ENCODE assay signal across 8 mouse cellular contexts in genomic region chr12:65035839-65036189, GRCm38 (mm10). TPM values are rescaled to one million over a fixed set of nuclear protein-coding genes. Genes with fewer than 3 reads are reported as not detected.
A peak's percentile ranks its signal among the peaks of the same experiment; 100 is the strongest.
DNase-seq lines count a peak whose midpoint lies in the region; ATAC-seq and TF ChIP-seq lines count a peak whose summit lies in the region.

No protein-coding gene starts in this region.

- ATAC-seq in forebrain, postnatal 0 days, result no peak; the same call in 1 of the 2 replicates
- no peak for ATAC-seq in liver, embryonic 16.5 days (ENCODE audit: low read depth)

- peaks cover 0 to 11% of the 10 kb centered on the region in 2 experiments for H3K36me3 ChIP-seq in CH12.LX (replicated peaks in 1 of 2; ENCODE audit: control insufficient read depth in 1 of 2, insufficient read depth in 1 of 2, low read length in 1 of 2)
- no peaks in the 10 kb centered on the region; the same call in 1 of the 2 replicates for H3K36me3 ChIP-seq in forebrain, postnatal 0 days (ENCODE audit: insufficient read depth)
- H3K36me3 ChIP-seq in liver, embryonic 16.5 days (ENCODE audit: control insufficient read depth, insufficient read depth), result 0 out of 2 replicates have a peak, but pooled peaks cover 3% of the 10 kb centered on the region

- intact Hi-C loops in gastrocnemius, adult 2 months (cut with DNase I), result loop anchor here (5.0 kb wide), 2 partner anchors 36 to 69 kb away; partner anchors contain the start of genes Fkbp3, Klhl28 and Togaram1

- WGBS in forebrain, postnatal 0 days, result 43% methylated on average over 8 of the region's 8 CpGs
- WGBS in liver, embryonic 16.5 days (ENCODE audit: insufficient replicate concordance), result 41% methylated on average over 8 of the region's 8 CpGs

- H3K27me3 ChIP-seq in CH12.LX (replicated peaks), result no peaks in the 10 kb centered on the region
- H3K27me3 ChIP-seq in forebrain, postnatal 0 days (ENCODE audit: insufficient read depth, low read length), result no peaks in the 10 kb centered on the region
- no peaks in the 10 kb centered on the region for H3K27me3 ChIP-seq in liver, embryonic 16.5 days (ENCODE audit: control insufficient read depth, insufficient read depth, low read depth, low read length)

- dilution Hi-C loops in CH12.LX (cut with MboI; ENCODE audit: extremely low pct_ligation_motif_present, extremely low pct_unique_long_range_greater_than_20kb, low sequenced_read_pairs), result no loop called here

- TF ChIP-seq CTCF in gastrocnemius, adult 2 months (IDR thresholded peaks at IDR 0.05), result no peak
- no peak for TF ChIP-seq CTCF in CH12.LX (conservative IDR thresholded peaks at IDR 0.05 in 1 of 2, IDR thresholded peaks at IDR 0.05 in 1 of 2; ENCODE audit: low read depth in 2 of 2, low read length in 2 of 2)
- TF ChIP-seq CTCF in forebrain, postnatal 0 days (IDR thresholded peaks at IDR 0.05; ENCODE audit: low read depth), result no peak

- peak overlapping the region; percentile 91 for H3K4me3 ChIP-seq in gastrocnemius, adult 2 months
- peak overlapping the region; percentile 2 to 85 (median 78) for H3K4me3 ChIP-seq in CH12.LX (replicated peaks in 1 of 3; ENCODE audit: low read depth in 2 of 3, low read length in 2 of 3, poor library complexity in 1 of 3)
- peak overlapping the region; percentile 99 for H3K4me3 ChIP-seq in forebrain, postnatal 0 days (ENCODE audit: low read depth, low read length)
- peak overlapping the region; percentile 76 for H3K4me3 ChIP-seq in liver, embryonic 16.5 days (ENCODE audit: low read depth, low read length)

- peaks cover 42% of the 10 kb centered on the region for H3K79me2 ChIP-seq in CH12.LX (replicated peaks; ENCODE audit: control insufficient read depth, extremely low read depth, insufficient read depth, poor library complexity, severe bottlenecking)

- peaks cover 0 to 21% of the 10 kb centered on the region in 2 experiments; a peak in 2 of 4 replicates for H3K4me1 ChIP-seq in CH12.LX (ENCODE audit: control insufficient read depth in 1 of 2, insufficient read depth in 2 of 2)
- H3K4me1 ChIP-seq in forebrain, postnatal 0 days (ENCODE audit: insufficient read depth), result 0 out of 2 replicates have a peak, but pooled peaks cover 14% of the 10 kb centered on the region
- H3K4me1 ChIP-seq in liver, embryonic 16.5 days (ENCODE audit: control insufficient read depth, low read depth, low read length), result peaks cover 18% of the 10 kb centered on the region

- in situ Hi-C loops in CH12.LX (cut with MboI; ENCODE audit: low pct_ligation_motif_present, low pct_unique_long_range_greater_than_20kb, low sequenced_read_pairs), result no loop called here

- H3K27ac ChIP-seq in gastrocnemius, adult 2 months, result peak overlapping the region; percentile 98
- no peak overlapping the region for H3K27ac ChIP-seq in CH12.LX (ENCODE audit: insufficient read depth, low read depth)
- H3K27ac ChIP-seq in forebrain, postnatal 0 days (ENCODE audit: low read depth, low read length), result 0 out of 2 replicates have a peak overlapping the region, but pooled peaks have one; percentile 78
- H3K27ac ChIP-seq in liver, embryonic 16.5 days (ENCODE audit: low read length), result no peak overlapping the region

- TF ChIP-seq POLR2A in CH12.LX (IDR thresholded peaks at IDR 0.05; ENCODE audit: low read depth, low read length), result no peak

- no peaks in the 10 kb centered on the region for H3K9me3 ChIP-seq in CH12.LX (replicated peaks; ENCODE audit: low read length)
- H3K9me3 ChIP-seq in forebrain, postnatal 0 days (ENCODE audit: low read length), result no peaks in the 10 kb centered on the region
- no peaks in the 10 kb centered on the region for H3K9me3 ChIP-seq in liver, embryonic 16.5 days (replicated peaks; ENCODE audit: control insufficient read depth, low read length)

- no peak for TF ChIP-seq RAD21 in CH12.LX (IDR thresholded peaks at IDR 0.05; ENCODE audit: low read depth, low read length)

- peak overlapping the region; percentile 44; the same call in 1 of the 2 replicates for H3K9ac ChIP-seq in CH12.LX (ENCODE audit: insufficient read depth, low read depth)
- peak overlapping the region; percentile 81; the same call in 1 of the 2 replicates for H3K9ac ChIP-seq in forebrain, postnatal 0 days
- H3K9ac ChIP-seq in liver, embryonic 16.5 days (ENCODE audit: low read depth, low read length), result peak overlapping the region; percentile 85

- DNase-seq in gastrocnemius, adult 2 months, result no peak
- no peak for DNase-seq in gastrocnemius, postnatal 25 days
- no peak for DNase-seq in CH12.LX (ENCODE audit: extremely low read depth)
- DNase-seq in forebrain, postnatal 0 days, result no peak
- no peak for DNase-seq in frontal cortex, adult 2 months (ENCODE audit: extremely low spot score in 1 of 2, low spot score in 1 of 2)
- no peak for DNase-seq in left cerebral cortex, adult 11 months (ENCODE audit: low spot score)
- no peak for DNase-seq in gastrocnemius, adult 8-10 months (ENCODE audit: low spot score in 2 of 2)

- TF ChIP-seq EP300 in CH12.LX (IDR thresholded peaks at IDR 0.05; ENCODE audit: low read length), result 0 out of 2 replicates have a peak, but pooled peaks have one; percentile 26

- peak overlapping the region; percentile 31 for H3K4me2 ChIP-seq in CH12.LX (ENCODE audit: insufficient read depth, low read depth, poor library complexity, severe bottlenecking)
- H3K4me2 ChIP-seq in forebrain, postnatal 0 days (ENCODE audit: low read depth), result peak overlapping the region; percentile 57
- H3K4me2 ChIP-seq in liver, embryonic 16.5 days (ENCODE audit: low read depth, low read length), result peak overlapping the region; percentile 72

TF ChIP-seq in CH12.LX, 34 proteins besides CTCF, POLR2A, EP300 and RAD21:
- TF ChIP-seq MAFK (IDR thresholded peaks at IDR 0.05; ENCODE audit: insufficient replicate concordance, low read length) (no peak), MYC (IDR thresholded peaks at IDR 0.05; ENCODE audit: low read depth, low read length) (0 out of 2 replicates have a peak, but pooled peaks have one; percentile 17)

RNA-seq across cellular contexts. Expression of gene Prpf39, which starts 0.3 kb away (rescaled TPM):
- total RNA-seq in gastrocnemius, adult 2 months (2021), result 10 to 100 TPM; 15.8 to 17.5 TPM
- total RNA-seq in gastrocnemius, postnatal 25 days (2021), result 10 to 100 TPM; 12.0 to 12.2 TPM
- total RNA-seq in CH12.LX (2012; rRNA removed), result 15.3 and 17.7 TPM in 2 replicates
- total RNA-seq in CH12.LX (2014; rRNA removed), result 29.6 and 42.2 TPM in 2 replicates
- polyA plus RNA-seq in CH12.LX (2012; ENCODE audit: insufficient read length, low read depth), result 33.2 and 34.9 TPM in 2 replicates
- total RNA-seq in forebrain, postnatal 0 days (2014; rRNA removed), result 37.5 and 49.5 TPM in 2 replicates
- 21.6 and 28.6 TPM in 2 replicates for polyA plus RNA-seq in forebrain, postnatal 0 days (2015; fragmentation: Nextera tagmentation; extraction: Ambion mirVana)
- polyA plus RNA-seq in liver, embryonic 16.5 days (2015; fragmentation: Nextera tagmentation; extraction: Ambion mirVana), result 13.6 and 16.4 TPM in 2 replicates
- 44.5 and 50.9 TPM in 2 replicates for polyA plus RNA-seq in frontal cortex, adult 2 months (2012; rRNA removed)
- total RNA-seq in gastrocnemius, adult 8-10 months (2022), result 10 to 100 TPM in 3 of 4 experiments, 1 to 10 TPM in 1; 9.4 to 12.3 (median 11.9) TPM

RNA-seq across cellular contexts. Expression of gene Fkbp3, which starts 38.0 kb away (rescaled TPM):
- 100 to 1,000 TPM; 176 to 242 TPM for total RNA-seq in gastrocnemius, adult 2 months (2021)
- 100 to 1,000 TPM; 177 to 185 TPM for total RNA-seq in gastrocnemius, postnatal 25 days (2021)
- total RNA-seq in CH12.LX (2012; rRNA removed), result 260 and 265 TPM in 2 replicates
- total RNA-seq in CH12.LX (2014; rRNA removed), result 518 and 546 TPM in 2 replicates
- 350 and 351 TPM in 2 replicates for polyA plus RNA-seq in CH12.LX (2012; ENCODE audit: insufficient read length, low read depth)
- 254 and 312 TPM in 2 replicates for total RNA-seq in forebrain, postnatal 0 days (2014; rRNA removed)
- polyA plus RNA-seq in forebrain, postnatal 0 days (2015; fragmentation: Nextera tagmentation; extraction: Ambion mirVana), result 430 and 547 TPM in 2 replicates
- 101 and 105 TPM in 2 replicates for polyA plus RNA-seq in liver, embryonic 16.5 days (2015; fragmentation: Nextera tagmentation; extraction: Ambion mirVana)
- 270 and 323 TPM in 2 replicates for polyA plus RNA-seq in frontal cortex, adult 2 months (2012; rRNA removed)
- 100 to 1,000 TPM; 151 to 195 (median 179) TPM for total RNA-seq in gastrocnemius, adult 8-10 months (2022)

RNA-seq across cellular contexts. Expression of gene Fancm, which starts 39.6 kb away (rescaled TPM):
- 1 to 10 TPM; 1.4 to 2.0 TPM for total RNA-seq in gastrocnemius, adult 2 months (2021)
- 1 to 10 TPM; 1.6 to 3.4 TPM for total RNA-seq in gastrocnemius, postnatal 25 days (2021)
- 11.7 and 13.3 TPM in 2 replicates for total RNA-seq in CH12.LX (2012; rRNA removed)
- 13.7 TPM in 2 replicates for total RNA-seq in CH12.LX (2014; rRNA removed)
- polyA plus RNA-seq in CH12.LX (2012; ENCODE audit: insufficient read length, low read depth), result 15.4 and 16.5 TPM in 2 replicates
- 22.6 and 22.8 TPM in 2 replicates for total RNA-seq in forebrain, postnatal 0 days (2014; rRNA removed)
- 4.1 and 8.3 TPM in 2 replicates for polyA plus RNA-seq in forebrain, postnatal 0 days (2015; fragmentation: Nextera tagmentation; extraction: Ambion mirVana)
- polyA plus RNA-seq in liver, embryonic 16.5 days (2015; fragmentation: Nextera tagmentation; extraction: Ambion mirVana), result 3.2 and 4.0 TPM in 2 replicates
- 6.7 and 7.4 TPM in 2 replicates for polyA plus RNA-seq in frontal cortex, adult 2 months (2012; rRNA removed)
- total RNA-seq in gastrocnemius, adult 8-10 months (2022), result 1 to 10 TPM in 3 of 4 experiments, under 1 TPM in 1; 0.80 to 4.0 (median 1.8) TPM

Comparison
In these comparisons a context has a peak if more than half of its experiments do, and no peak if none do; other contexts are left out.
1. H3K27ac ChIP-seq: peak in gastrocnemius, adult 2 months (single experiment) and forebrain, postnatal 0 days (single experiment); none in CH12.LX (single experiment) and liver, embryonic 16.5 days (single experiment).
2. Peak in every context shown above with its lines, with median percentiles within 50 percentile points of each other: H3K4me3 ChIP-seq, H3K4me2 ChIP-seq and H3K9ac ChIP-seq.